Mouse (Mus musculus) stomach, postnatal 0 days (tissue): ENCODE measurements around the gene Magel2.

Experiments
- CTCF ChIP-seq: IDR thresholded peaks from 2 replicates; pipeline ENCODE4 v1.5.1; 2016; ENCODE audit warnings: antibody characterized with exemption, low read depth, mild to moderate bottlenecking, moderate library complexity
- EP300 ChIP-seq: optimal IDR thresholded peaks from 2 replicates; pipeline ENCODE3; 2016; ENCODE audit warnings: antibody characterized with exemption

GRCm38 (mm10) chr7:62416173-62416572 lies 39.4 kb downstream of the Magel2 start:
- no peak for TF ChIP-seq EP300
- TF ChIP-seq CTCF = no peak
